Mouse (Mus musculus): ENCODE measurements around the gene Magi2. TPM values are rescaled to one million over a fixed set of nuclear protein-coding genes. Genes with fewer than 3 reads are reported as not detected.

The Magi2 gene
- total RNA-seq, 2 experiments from 2014 or later = 139 to 145 TPM

DNA sequence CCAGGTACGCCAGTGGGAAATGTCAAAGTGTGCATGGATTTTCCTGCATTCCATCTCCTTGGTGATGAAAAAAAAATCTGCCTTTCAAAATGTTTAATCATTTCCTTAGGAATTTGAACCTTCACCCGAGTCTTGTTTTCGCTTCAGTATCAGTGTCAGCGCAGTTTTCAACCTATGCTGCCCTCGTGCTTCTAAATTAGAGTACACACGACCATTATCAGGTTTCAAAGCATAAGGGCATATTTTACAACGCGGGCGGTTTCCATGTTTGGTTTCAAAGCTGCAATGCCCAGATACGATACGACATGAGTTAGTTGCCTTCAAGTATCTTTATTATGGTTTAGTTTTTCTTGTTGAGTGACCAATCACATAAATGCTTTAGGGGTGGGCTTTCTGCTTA, 1067.7 kb downstream of the Magi2 start:
- no peak for DNase-seq (ENCODE audit: extremely low spot score in 1 of 2, low spot score in 2 of 2)
- no peak for TF ChIP-seq CTCF (IDR thresholded peaks at IDR 0.05)
- no peak overlapping the region for H3K27ac ChIP-seq
- H3K4me3 ChIP-seq = no peak overlapping the region
- intact Hi-C loops (cut with DNase I) = no loop called here

DNA sequence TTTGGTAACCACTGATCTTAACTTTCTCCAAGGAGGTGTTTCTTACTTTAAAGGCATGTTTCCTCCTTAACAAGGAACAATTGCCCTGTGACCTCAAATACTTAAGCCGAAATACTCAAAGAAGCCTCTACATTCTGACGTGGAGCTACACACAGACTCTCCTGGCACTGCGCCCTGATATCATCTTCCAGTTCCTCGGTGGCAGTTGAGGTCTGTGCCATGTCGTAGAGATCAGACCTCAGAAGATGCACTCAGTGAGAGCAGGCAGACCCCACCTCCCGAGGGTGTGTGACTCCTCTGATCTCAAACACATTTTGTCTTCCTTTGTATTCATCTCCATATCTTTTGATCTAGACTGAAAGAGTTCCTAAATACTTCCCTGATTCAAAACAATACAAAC, 1073.0 kb downstream of the Magi2 start:
- TF ChIP-seq CTCF (IDR thresholded peaks at IDR 0.05) = no peak
- intact Hi-C loops (cut with DNase I) = loop anchor here (5.0 kb wide), 3 partner anchors 73 to 402 kb away; no protein-coding TSS in a partner anchor

GRCm38 (mm10) chr5:20303056-20303965, 1076.5 kb downstream of the Magi2 start:
- peak overlapping the region; percentile 68 for H3K27ac ChIP-seq
- H3K4me3 ChIP-seq = no peak overlapping the region
- no peak for DNase-seq (ENCODE audit: extremely low spot score in 1 of 2, low spot score in 2 of 2)
- no peak for TF ChIP-seq CTCF (IDR thresholded peaks at IDR 0.05)
- intact Hi-C loops (cut with DNase I) = loop anchor here (5.0 kb wide), 3 partner anchors 76 to 399 kb away; no protein-coding TSS in a partner anchor

More for the DNA sequence above, 1073.0 kb downstream of the Magi2 start:
- no peak for DNase-seq (ENCODE audit: extremely low spot score in 1 of 2, low spot score in 2 of 2)
- H3K27ac ChIP-seq = no peak overlapping the region
- no peak overlapping the region for H3K4me3 ChIP-seq

DNA sequence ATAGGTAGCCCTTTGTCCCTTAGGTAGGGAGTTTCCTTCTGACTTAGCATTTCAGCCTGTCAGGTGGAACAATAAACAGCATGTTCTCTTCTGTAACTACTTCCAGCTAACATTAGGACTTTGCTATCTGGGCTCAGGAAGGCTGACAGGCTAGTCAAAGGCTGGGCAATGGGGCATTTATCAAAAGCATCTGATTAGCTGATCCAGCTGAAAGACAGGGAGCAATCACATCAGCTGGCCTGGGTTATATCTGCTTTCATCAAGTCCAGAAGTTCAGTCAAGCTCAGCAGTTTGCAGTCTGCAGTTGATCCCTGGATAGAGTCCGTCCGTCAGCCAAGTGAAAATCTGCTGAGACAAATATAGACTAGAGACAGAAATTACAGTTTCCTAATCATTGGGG, 1094.1 kb downstream of the Magi2 start:
- intact Hi-C loops (cut with DNase I) = no loop called here
- no peak for DNase-seq (ENCODE audit: extremely low spot score in 1 of 2, low spot score in 2 of 2)
- TF ChIP-seq CTCF (IDR thresholded peaks at IDR 0.05) = no peak
- no peak overlapping the region for H3K27ac ChIP-seq
- H3K4me3 ChIP-seq = no peak overlapping the region

GRCm38 (mm10) chr5:20325290-20325689, 1098.5 kb downstream of the Magi2 start:
- no peak for TF ChIP-seq CTCF (IDR thresholded peaks at IDR 0.05)
- H3K27ac ChIP-seq = no peak overlapping the region
- H3K4me3 ChIP-seq = no peak overlapping the region
- DNase-seq (ENCODE audit: extremely low spot score in 1 of 2, low spot score in 2 of 2) = no peak
- intact Hi-C loops (cut with DNase I) = no loop called here

- Histone ChIP-seq H3K4me3 (no peak overlapping the region), H3K27ac (peak overlapping the region; percentile 12; the same call in 1 of the 2 replicates)
- TF ChIP-seq CTCF (IDR thresholded peaks at IDR 0.05) = no peak
- intact Hi-C loops (cut with DNase I) = no loop called here
- no peak for DNase-seq (ENCODE audit: extremely low spot score in 1 of 2, low spot score in 2 of 2)
Observed at GRCm38 (mm10) chr5:20328901-20329300, 1102.1 kb downstream of the Magi2 start.

GRCm38 (mm10) chr5:20330025-20330424, 1103.2 kb downstream of the Magi2 start:
- peak overlapping the region; percentile 50; the same call in 1 of the 2 replicates for H3K27ac ChIP-seq
- H3K4me3 ChIP-seq = no peak overlapping the region
- intact Hi-C loops (cut with DNase I) = no loop called here
- DNase-seq (ENCODE audit: extremely low spot score in 1 of 2, low spot score in 2 of 2) = no peak
- no peak for TF ChIP-seq CTCF (IDR thresholded peaks at IDR 0.05)

DNA sequence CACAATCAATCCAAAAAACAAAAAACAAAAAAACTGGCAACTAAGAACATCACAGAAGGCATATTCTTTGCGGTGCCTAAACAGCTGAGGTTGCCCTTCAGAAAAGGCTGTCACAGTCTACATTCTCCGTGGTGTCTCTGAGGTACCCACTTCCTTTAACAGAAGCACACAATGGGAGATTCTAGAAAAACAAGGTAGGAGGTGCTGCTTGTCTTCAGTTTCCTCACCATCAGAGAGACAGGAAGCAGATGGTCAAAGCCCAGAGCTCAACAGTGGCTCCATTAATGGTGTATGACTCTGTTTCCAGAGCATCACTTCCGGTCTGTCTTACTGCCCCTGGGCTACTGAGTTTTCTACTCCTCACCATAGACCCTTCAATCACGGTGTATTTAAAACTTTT, 1105.7 kb downstream of the Magi2 start:
- H3K4me3 ChIP-seq = no peak overlapping the region
- intact Hi-C loops (cut with DNase I) = no loop called here
- DNase-seq (ENCODE audit: extremely low spot score in 1 of 2, low spot score in 2 of 2) = no peak
- H3K27ac ChIP-seq = no peak overlapping the region
- no peak for TF ChIP-seq CTCF (IDR thresholded peaks at IDR 0.05)

DNA sequence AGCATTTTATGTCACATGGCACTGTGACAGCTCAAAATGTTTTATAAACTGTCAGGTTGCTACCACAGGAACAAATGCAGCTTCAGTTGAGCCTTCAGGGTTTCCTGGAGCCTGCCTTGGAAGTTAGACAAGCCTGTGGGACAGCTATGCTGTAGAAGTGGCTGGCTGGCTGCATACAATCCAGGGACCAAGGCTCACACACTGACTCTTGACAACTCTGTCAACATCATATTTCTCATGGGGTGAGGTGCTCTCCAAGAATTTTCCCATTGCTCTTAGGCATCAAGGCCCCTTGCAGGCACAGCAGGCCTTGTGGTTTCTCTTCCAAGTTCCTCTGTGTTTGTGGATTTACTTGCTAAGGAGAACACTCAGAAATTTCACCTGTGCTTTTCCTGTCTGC, 1107.7 kb downstream of the Magi2 start:
- no peak for TF ChIP-seq CTCF (IDR thresholded peaks at IDR 0.05)
- intact Hi-C loops (cut with DNase I) = no loop called here
- Histone ChIP-seq H3K4me3 (no peak overlapping the region), H3K27ac (no peak overlapping the region)
- DNase-seq (ENCODE audit: extremely low spot score in 1 of 2, low spot score in 2 of 2) = no peak

- no peak overlapping the region for H3K4me3 ChIP-seq
- no peak for TF ChIP-seq CTCF (IDR thresholded peaks at IDR 0.05)
- intact Hi-C loops (cut with DNase I) = no loop called here
- no peak for DNase-seq (ENCODE audit: extremely low spot score in 1 of 2, low spot score in 2 of 2)
- H3K27ac ChIP-seq = no peak overlapping the region
Observed at GRCm38 (mm10) chr5:20352941-20353340, 1126.1 kb downstream of the Magi2 start.

- intact Hi-C loops (cut with DNase I) = no loop called here
- no peak for TF ChIP-seq CTCF (IDR thresholded peaks at IDR 0.05)
- DNase-seq (ENCODE audit: extremely low spot score in 1 of 2, low spot score in 2 of 2) = no peak
- Histone ChIP-seq H3K4me3 (no peak overlapping the region), H3K27ac (peak overlapping the region; percentile 2; the same call in 1 of the 2 replicates)
Observed at GRCm38 (mm10) chr5:20358437-20358836, 1131.6 kb downstream of the Magi2 start.

DNA sequence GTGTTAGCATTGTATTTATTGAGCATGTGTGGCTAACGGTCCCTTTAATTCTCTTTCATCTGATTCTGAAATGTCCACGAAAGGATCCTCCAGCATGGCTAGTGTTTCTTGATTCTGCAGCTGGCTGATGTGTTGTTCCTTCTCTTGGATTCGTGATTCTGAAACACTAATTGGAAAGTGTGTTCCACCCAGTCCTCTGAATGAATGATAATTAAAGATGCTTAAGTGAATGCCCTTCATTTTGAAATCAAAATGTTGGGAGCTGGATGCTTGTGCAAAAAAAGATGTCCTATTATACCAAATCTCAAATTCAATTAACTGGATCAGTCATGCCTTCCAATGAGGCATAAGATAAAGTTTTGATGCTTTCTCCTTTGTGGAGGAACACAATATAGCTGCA, 1132.2 kb downstream of the Magi2 start:
- TF ChIP-seq CTCF (IDR thresholded peaks at IDR 0.05) = no peak

More for the DNA sequence above, 1132.2 kb downstream of the Magi2 start:
- intact Hi-C loops (cut with DNase I) = no loop called here
- no peak for DNase-seq (ENCODE audit: extremely low spot score in 1 of 2, low spot score in 2 of 2)
- Histone ChIP-seq H3K4me3 (no peak overlapping the region), H3K27ac (peak overlapping the region; percentile 2; the same call in 1 of the 2 replicates)

All from left cerebral cortex, adult 2 months (tissue).